Mouse (Mus musculus) G1E (cell line): ENCODE results near the gene Triobp. TPM values are rescaled to one million over a fixed set of nuclear protein-coding genes. Genes with fewer than 3 reads are reported as not detected.

Experiments used
- ATAC-seq: 2 replicates; pipeline ENCODE4 v1.8.0; 2016; ENCODE audit warnings: mild to moderate bottlenecking; ENCODE audit not compliant: insufficient number of reproducible peaks, poor library complexity, low FRiP score, severe bottlenecking; ENCODE audit errors: extremely low read depth
- DNase-seq: peaks from one replicate; pipeline ENCODE4 v3.0.0; 2012; ENCODE audit warnings: low spot score
- H3K27me3 ChIP-seq: 2 replicates; pipeline ENCODE4 v1.6.1; 2012; ENCODE audit warnings: mild to moderate bottlenecking, low read length, inconsistent platforms; ENCODE audit not compliant: insufficient read depth
- H3K36me3 ChIP-seq: replicated peaks from 2 replicates; pipeline ENCODE3; 2012; ENCODE audit warnings: mild to moderate bottlenecking, inconsistent platforms
- H3K4me1 ChIP-seq: 2 replicates; pipeline ENCODE4 v1.6.1; 2012; ENCODE audit warnings: low read depth, low read length, inconsistent platforms, mixed read lengths; ENCODE audit not compliant: insufficient read depth
- H3K4me3 ChIP-seq: 2 replicates; pipeline ENCODE4 v1.5.1; 2012; ENCODE audit warnings: low read depth, mild to moderate bottlenecking, inconsistent platforms, low read length, moderate library complexity, mixed read lengths
- H3K9me3 ChIP-seq: replicated peaks from 2 replicates; pipeline ENCODE4 v1.6.1; 2012; ENCODE audit warnings: inconsistent platforms
- CTCF ChIP-seq: IDR thresholded peaks from 2 replicates; pipeline ENCODE4 v1.5.1; 2012; ENCODE audit warnings: low read depth, low read length, inconsistent platforms, mixed read lengths
- GATA1 ChIP-seq: IDR thresholded peaks from 2 replicates; pipeline ENCODE4 v1.6.1; 2012; ENCODE audit warnings: borderline replicate concordance, low read length, inconsistent platforms, mixed read lengths
- GATA2 ChIP-seq: IDR thresholded peaks from 2 replicates; pipeline ENCODE4 v1.6.1; 2012; ENCODE audit warnings: low read depth, low read length, inconsistent platforms, borderline replicate concordance
- POLR2AphosphoS5 ChIP-seq: IDR thresholded peaks from 2 replicates; pipeline ENCODE4 v1.6.1; 2012; ENCODE audit warnings: low read depth, low read length, inconsistent platforms; ENCODE audit not compliant: insufficient replicate concordance
- TAL1 ChIP-seq: conservative IDR thresholded peaks from 2 replicates; pipeline ENCODE4 v1.6.1; 2012; ENCODE audit warnings: low read depth, low read length, inconsistent platforms, mixed read lengths
- polyA plus RNA-seq: library from polyadenylated mRNA; stranded (reverse); fragments of >175 nt; gene quantifications from 2 replicates; pipeline ENCODE4 v1.2.3, GENCODE M21; 2012
- total RNA-seq, 2 experiments: library from RNA; stranded (forward) in 1 of 2; stranded (reverse) in 1 of 2; fragments of 200-1000 nt in 1 of 2; fragments of >200 nt in 1 of 2; fragmentation: Nextera tagmentation in 1 of 2; gene quantifications; 2 replicates each; pipeline ENCODE4 v1.2.3; 2014 to 2017

The Triobp gene
- total and polyA plus RNA-seq, 3 experiments: 24.4 to 67.0 (median 42.5) TPM

- DNase-seq: no peak
- peak overlapping the region; percentile 79; the same call in 1 of the 2 replicates for H3K4me3 ChIP-seq
- no peaks in the 10 kb centered on the region for H3K9me3 ChIP-seq
- H3K27me3 ChIP-seq: no peaks in the 10 kb centered on the region
- TF ChIP-seq CTCF: no peak
- no peak for TF ChIP-seq GATA2
- TF ChIP-seq TAL1: no peak
- TF ChIP-seq POLR2AphosphoS5: no peak
- no peak for TF ChIP-seq GATA1
- H3K4me1 ChIP-seq: peaks cover 82% of the 10 kb centered on the region
- ATAC-seq: no peak
- H3K36me3 ChIP-seq: peaks cover 37% of the 10 kb centered on the region
These were observed 19.0 kb upstream of the Triobp start for GRCm38 (mm10) chr15:78928539-78928938.

- H3K4me1 ChIP-seq: peaks cover 74% of the 10 kb centered on the region
- no peaks in the 10 kb centered on the region for H3K9me3 ChIP-seq
- no peak for TF ChIP-seq CTCF
- TF ChIP-seq TAL1: no peak
- TF ChIP-seq GATA1: no peak
- no peak for TF ChIP-seq POLR2AphosphoS5
- no peak for TF ChIP-seq GATA2
- H3K4me3 ChIP-seq: peak overlapping the region; percentile 61; the same call in 1 of the 2 replicates
- ATAC-seq: no peak
- H3K27me3 ChIP-seq: no peaks in the 10 kb centered on the region
- H3K36me3 ChIP-seq: peaks cover 37% of the 10 kb centered on the region
- no peak for DNase-seq
These were observed 17.3 kb upstream of the Triobp start for GRCm38 (mm10) chr15:78930192-78930706.

GRCm38 (mm10) chr15:78930801-78931426, 16.6 kb upstream of the Triobp start:
- ATAC-seq (no peak), DNase-seq (no peak)
- Histone ChIP-seq H3K4me3 (no peak overlapping the region; the same call in 1 of the 2 replicates), H3K9me3 (no peaks in the 10 kb centered on the region), H3K36me3 (peaks cover 38% of the 10 kb centered on the region), H3K4me1 (peaks cover 72% of the 10 kb centered on the region), H3K27me3 (no peaks in the 10 kb centered on the region)
- no peak for TF ChIP-seq GATA2
- TF ChIP-seq POLR2AphosphoS5: peak; percentile 79; the same call in 1 of the 2 replicates

GRCm38 (mm10) chr15:78931577-78931976, 15.9 kb upstream of the Triobp start:
- H3K4me1 ChIP-seq: peaks cover 74% of the 10 kb centered on the region
- DNase-seq (peak; percentile 71), ATAC-seq (peak; percentile 30)
- H3K27me3 ChIP-seq: no peaks in the 10 kb centered on the region
- no peaks in the 10 kb centered on the region for H3K9me3 ChIP-seq
- TF ChIP-seq CTCF (peak; percentile 71), GATA2 (no peak), POLR2AphosphoS5 (no peak; the same call in 1 of the 2 replicates), TAL1 (no peak), GATA1 (no peak)
- H3K36me3 ChIP-seq: peaks cover 44% of the 10 kb centered on the region
- H3K4me3 ChIP-seq: no peak overlapping the region

- peaks cover 56% of the 10 kb centered on the region for H3K36me3 ChIP-seq
- H3K9me3 ChIP-seq: no peaks in the 10 kb centered on the region
- peak; percentile 37 for ATAC-seq
- peak within 1 kb of the TSS; percentile 82 for H3K4me3 ChIP-seq
- no peaks in the 10 kb centered on the region; the same call in 1 of the 2 replicates for H3K27me3 ChIP-seq
- TF ChIP-seq GATA1: no peak
- no peak for TF ChIP-seq TAL1
- no peak for TF ChIP-seq POLR2AphosphoS5
- TF ChIP-seq GATA2: no peak
- no peak for TF ChIP-seq CTCF
- peak; percentile 69 for DNase-seq
- peaks cover 67% of the 10 kb centered on the region for H3K4me1 ChIP-seq
These were observed 12.7 kb upstream of the Triobp start, which contains the start of gene Nol12 for GRCm38 (mm10) chr15:78934784-78935320. Nol12 (plus strand) TSS chr15:78934933.

- no peak for TF ChIP-seq POLR2AphosphoS5
- no peak for TF ChIP-seq TAL1
- TF ChIP-seq GATA1: no peak
- TF ChIP-seq CTCF: no peak
- TF ChIP-seq GATA2: no peak
- no peaks in the 10 kb centered on the region; the same call in 1 of the 2 replicates for H3K27me3 ChIP-seq
- ATAC-seq (no peak), DNase-seq (no peak)
- peak overlapping the region; percentile 82; the same call in 1 of the 2 replicates for H3K4me3 ChIP-seq
- no peaks in the 10 kb centered on the region for H3K9me3 ChIP-seq
- peaks cover 52% of the 10 kb centered on the region for H3K4me1 ChIP-seq
- H3K36me3 ChIP-seq: peaks cover 56% of the 10 kb centered on the region
These were observed 11.1 kb upstream of the Triobp start for GRCm38 (mm10) chr15:78936403-78936802.
